Mouse (Mus musculus): ENCODE measurements around the gene Tmem198b. TPM values are rescaled to one million over a fixed set of nuclear protein-coding genes. Genes with fewer than 3 reads are reported as not detected.

Tmem198b gene
- polyA plus RNA-seq, 1 experiment from 2014 or later: 16.2 TPM

- no peak overlapping the region for H3K9ac ChIP-seq
- H3K27me3 ChIP-seq: no peaks in the 10 kb centered on the region
- no peak overlapping the region for H3K4me3 ChIP-seq
- ATAC-seq (ENCODE audit: low read depth): no peak
- H3K4me1 ChIP-seq (replicated peaks): no peaks in the 10 kb centered on the region
- WGBS: 97% methylated on average over 3 of the region's 3 CpGs
- H3K27ac ChIP-seq (replicated peaks): no peak overlapping the region
- H3K9me3 ChIP-seq: no peaks in the 10 kb centered on the region
- H3K4me2 ChIP-seq: no peak overlapping the region
- H3K36me3 ChIP-seq: peaks cover 32% of the 10 kb centered on the region
These were observed 8.6 kb downstream of the Tmem198b start for GRCm38 (mm10) chr10:128795581-128795980.

- Histone ChIP-seq H3K27me3 (no peaks in the 10 kb centered on the region), H3K9me3 (no peaks in the 10 kb centered on the region), H3K4me2 (no peak overlapping the region), H3K9ac (no peak overlapping the region), H3K4me3 (no peak overlapping the region), H3K36me3 (peaks cover 22% of the 10 kb centered on the region), H3K4me1 (replicated peaks) (no peaks in the 10 kb centered on the region), H3K27ac (replicated peaks) (no peak overlapping the region)
- WGBS: 90% methylated on average over 5 of the region's 5 CpGs
- no peak for ATAC-seq (ENCODE audit: low read depth)
These were observed 9.8 kb downstream of the Tmem198b start for GRCm38 (mm10) chr10:128794391-128794790.

- 97% methylated on average over 1 of the region's 1 CpGs for WGBS
- no peak overlapping the region for H3K27ac ChIP-seq (replicated peaks)
- ATAC-seq (ENCODE audit: low read depth): no peak
- H3K4me2 ChIP-seq: no peak overlapping the region
- H3K4me1 ChIP-seq (replicated peaks): no peaks in the 10 kb centered on the region
- H3K36me3 ChIP-seq: peaks cover 10% of the 10 kb centered on the region
- H3K9ac ChIP-seq: no peak overlapping the region
- H3K4me3 ChIP-seq: no peak overlapping the region
- no peaks in the 10 kb centered on the region for H3K27me3 ChIP-seq
- H3K9me3 ChIP-seq: no peaks in the 10 kb centered on the region
These were observed 10.9 kb downstream of the Tmem198b start for GRCm38 (mm10) chr10:128793258-128793657.

- Histone ChIP-seq H3K9ac (no peak overlapping the region), H3K36me3 (no peaks in the 10 kb centered on the region), H3K4me3 (no peak overlapping the region), H3K27ac (replicated peaks) (no peak overlapping the region), H3K4me1 (replicated peaks) (no peaks in the 10 kb centered on the region), H3K4me2 (no peak overlapping the region), H3K9me3 (no peaks in the 10 kb centered on the region), H3K27me3 (no peaks in the 10 kb centered on the region)
- no peak for ATAC-seq (ENCODE audit: low read depth)
These were observed 12.1 kb downstream of the Tmem198b start for GRCm38 (mm10) chr10:128792041-128792440.

- H3K9me3 ChIP-seq: no peaks in the 10 kb centered on the region
- ATAC-seq (ENCODE audit: low read depth): no peak
These were observed 13.6 kb downstream of the Tmem198b start, which contains the start of gene Mmp19 for GRCm38 (mm10) chr10:128790398-128791124. Gene Mmp19 (plus strand): TSS chr10:128790910.

GRCm38 (mm10) chr10:128780200-128780599, 24.0 kb downstream of the Tmem198b start:
- Histone ChIP-seq H3K4me2 (no peak overlapping the region), H3K4me3 (no peak overlapping the region), H3K4me1 (replicated peaks) (no peaks in the 10 kb centered on the region), H3K36me3 (no peaks in the 10 kb centered on the region), H3K9ac (no peak overlapping the region), H3K27ac (replicated peaks) (no peak overlapping the region), H3K9me3 (peaks cover 14% of the 10 kb centered on the region; the same call in 1 of the 2 replicates), H3K27me3 (no peaks in the 10 kb centered on the region)
- ATAC-seq (ENCODE audit: low read depth): no peak
- WGBS: 92% methylated on average over 1 of the region's 1 CpGs

More at GRCm38 (mm10) chr10:128790398-128791124, 13.6 kb downstream of the Tmem198b start, which contains the start of gene Mmp19:
- H3K27me3 ChIP-seq: no peaks in the 10 kb centered on the region
- WGBS: 67% methylated on average over 7 of the region's 7 CpGs
- no peak within 1 kb of the TSS for H3K4me3 ChIP-seq
- no peak within 1 kb of the TSS for H3K9ac ChIP-seq
- H3K27ac ChIP-seq (replicated peaks): no peak within 1 kb of the TSS
- H3K4me2 ChIP-seq: no peak within 1 kb of the TSS
- H3K36me3 ChIP-seq: no peaks in the 10 kb centered on the region
- no peaks in the 10 kb centered on the region for H3K4me1 ChIP-seq (replicated peaks)

GRCm38 (mm10) chr10:128779011-128779795, 25.0 kb downstream of the Tmem198b start:
- Histone ChIP-seq H3K4me2 (no peak overlapping the region), H3K27ac (replicated peaks) (no peak overlapping the region; the same call in 1 of the 2 replicates), H3K4me3 (no peak overlapping the region), H3K36me3 (no peaks in the 10 kb centered on the region), H3K9ac (no peak overlapping the region), H3K4me1 (replicated peaks) (no peaks in the 10 kb centered on the region), H3K9me3 (peaks cover 13% of the 10 kb centered on the region; the same call in 1 of the 2 replicates), H3K27me3 (no peaks in the 10 kb centered on the region)
- WGBS: 43% methylated on average over 8 of the region's 8 CpGs
- ATAC-seq (ENCODE audit: low read depth): no peak

GRCm38 (mm10) chr10:128778441-128778840, 25.7 kb downstream of the Tmem198b start:
- H3K4me2 ChIP-seq: no peak overlapping the region
- H3K4me1 ChIP-seq (replicated peaks): no peaks in the 10 kb centered on the region
- WGBS: 89% methylated on average over 2 of the region's 2 CpGs
- no peak for ATAC-seq (ENCODE audit: low read depth)
- H3K27ac ChIP-seq (replicated peaks): no peak overlapping the region; the same call in 1 of the 2 replicates
- no peaks in the 10 kb centered on the region for H3K36me3 ChIP-seq
- 0 out of 2 replicates have a peak, but pooled peaks cover 6% of the 10 kb centered on the region for H3K9me3 ChIP-seq
- no peaks in the 10 kb centered on the region for H3K27me3 ChIP-seq
- no peak overlapping the region for H3K4me3 ChIP-seq
- no peak overlapping the region for H3K9ac ChIP-seq

GRCm38 (mm10) chr10:128773685-128774084, 30.5 kb downstream of the Tmem198b start:
- Histone ChIP-seq H3K27me3 (no peaks in the 10 kb centered on the region), H3K9ac (no peak overlapping the region), H3K4me3 (no peak overlapping the region), H3K4me1 (replicated peaks) (no peaks in the 10 kb centered on the region), H3K4me2 (no peak overlapping the region), H3K36me3 (no peaks in the 10 kb centered on the region), H3K9me3 (no peaks in the 10 kb centered on the region), H3K27ac (replicated peaks) (no peak overlapping the region)
- no peak for ATAC-seq (ENCODE audit: low read depth)
- WGBS: 27% methylated on average over 5 of the region's 5 CpGs

GRCm38 (mm10) chr10:128772895-128773294, 31.3 kb downstream of the Tmem198b start:
- Histone ChIP-seq H3K4me3 (no peak overlapping the region), H3K9ac (no peak overlapping the region), H3K4me2 (no peak overlapping the region), H3K27ac (replicated peaks) (no peak overlapping the region), H3K9me3 (no peaks in the 10 kb centered on the region), H3K27me3 (no peaks in the 10 kb centered on the region), H3K36me3 (peaks cover 3% of the 10 kb centered on the region; the same call in 1 of the 2 replicates), H3K4me1 (replicated peaks) (no peaks in the 10 kb centered on the region)
- WGBS: 89% methylated on average over 2 of the region's 2 CpGs
- no peak for ATAC-seq (ENCODE audit: low read depth)
